Mouse (Mus musculus): ENCODE measurements at regions not wholly inside any gene's neighbourhood (a gene's known extent, or its start where the extent isn't known, plus 50 kb on each side); places are given as distances from the start of the nearest gene placed in this dataset.

DNA sequence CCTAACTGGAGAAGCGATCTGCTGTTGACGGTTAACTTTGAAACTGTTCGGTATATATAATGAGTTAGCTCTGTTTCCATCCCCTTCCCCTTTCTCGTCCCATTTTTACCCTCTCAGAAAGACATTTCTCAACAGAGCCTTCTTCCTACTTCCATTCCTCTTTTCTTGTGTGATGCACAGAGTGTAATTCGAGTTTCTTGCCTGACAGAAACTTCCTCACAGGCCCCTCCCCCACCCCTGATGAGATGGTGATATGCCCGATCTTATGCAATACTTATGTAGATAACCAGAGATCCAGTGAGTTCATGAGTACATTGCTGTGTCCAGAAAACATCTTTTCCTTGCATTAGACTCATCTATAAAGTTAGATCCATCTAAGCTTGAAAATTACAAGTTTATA is 114.2 kb downstream of the Avpr1a start:
- intact Hi-C loops (cut with DNase I): no loop called here
- DNase-seq: no peak

DNA sequence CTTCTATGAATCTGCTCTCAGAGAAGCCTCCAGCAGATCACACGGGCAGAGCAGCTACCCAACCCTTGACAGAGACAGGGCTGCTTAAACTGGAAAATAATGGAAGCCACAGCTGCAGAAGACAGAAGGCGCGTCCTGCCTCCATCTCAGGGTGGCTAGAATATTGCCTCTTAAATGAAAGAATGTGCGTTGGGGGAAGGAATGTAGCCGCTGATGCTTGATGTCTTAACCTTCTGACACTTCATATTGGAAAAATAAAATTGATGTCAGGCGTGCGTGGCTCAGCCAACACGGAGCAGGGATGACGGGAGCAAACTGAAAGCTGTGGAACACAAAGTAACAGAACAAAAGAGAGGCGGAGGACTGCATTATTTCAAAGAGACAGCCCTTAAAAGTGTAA is 114.6 kb upstream of the Ppm1h start:
- intact Hi-C loops (cut with DNase I): no loop called here
- DNase-seq: no peak

DNA sequence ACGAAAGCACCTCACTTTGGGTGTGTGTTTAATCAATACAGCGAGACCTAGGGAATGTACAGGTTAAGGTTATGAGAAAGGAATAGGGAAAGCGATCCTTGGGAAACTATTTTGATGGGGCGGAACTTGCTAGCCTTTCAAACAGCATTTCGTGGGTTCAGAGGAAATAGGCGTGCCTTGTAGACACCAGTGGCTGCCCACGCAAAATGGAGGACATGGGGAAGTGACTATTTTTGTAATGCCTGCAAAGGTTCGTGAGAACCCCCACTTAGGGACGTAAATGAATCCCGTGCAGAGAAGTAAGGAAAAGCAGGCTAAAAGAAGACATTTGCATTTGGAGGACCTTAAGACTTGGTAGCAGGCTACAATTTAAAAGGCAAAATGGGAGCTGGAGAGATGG is 114.1 kb upstream of the Ppm1h start:
- intact Hi-C loops (cut with DNase I): no loop called here
- no peak for DNase-seq

GRCm38 (mm10) chr10:122566601-122567000 is 112.0 kb upstream of the Ppm1h start:
- intact Hi-C loops (cut with DNase I): no loop called here
- DNase-seq: no peak

DNA sequence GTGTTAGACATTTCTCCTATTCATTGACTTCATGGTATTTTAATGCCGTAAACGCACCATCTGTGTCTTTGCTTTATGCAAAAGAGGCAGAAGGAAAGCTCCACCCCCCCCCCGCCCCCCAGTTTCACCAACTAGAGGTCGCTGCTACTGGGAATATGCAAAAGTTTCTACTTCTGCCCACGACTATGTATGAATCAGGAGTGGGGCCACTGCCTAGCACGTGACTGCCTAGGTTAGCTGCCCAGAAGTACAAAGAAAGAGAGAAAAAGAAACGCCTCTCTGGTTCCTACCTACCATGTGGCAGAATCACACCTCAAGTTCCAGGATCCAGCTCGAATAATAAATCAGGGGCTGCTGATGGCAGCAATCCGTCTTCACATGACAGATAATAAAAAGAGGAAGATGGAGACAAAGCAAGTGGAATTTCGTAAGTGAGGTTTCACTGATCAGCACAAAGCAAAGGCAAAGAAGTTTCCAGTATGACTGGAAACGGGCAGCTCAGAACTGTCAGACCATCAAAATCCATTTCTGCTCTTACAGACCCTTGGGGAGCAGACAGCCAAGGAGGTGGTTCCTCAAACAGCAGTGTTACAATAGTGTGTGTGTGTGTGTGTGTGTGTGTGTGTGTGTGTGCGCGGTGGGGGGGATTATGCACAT is 108.9 kb upstream of the Ppm1h start:
- intact Hi-C loops (cut with DNase I): no loop called here
- DNase-seq: peak in 1 of 2 experiments; percentile 8

DNA sequence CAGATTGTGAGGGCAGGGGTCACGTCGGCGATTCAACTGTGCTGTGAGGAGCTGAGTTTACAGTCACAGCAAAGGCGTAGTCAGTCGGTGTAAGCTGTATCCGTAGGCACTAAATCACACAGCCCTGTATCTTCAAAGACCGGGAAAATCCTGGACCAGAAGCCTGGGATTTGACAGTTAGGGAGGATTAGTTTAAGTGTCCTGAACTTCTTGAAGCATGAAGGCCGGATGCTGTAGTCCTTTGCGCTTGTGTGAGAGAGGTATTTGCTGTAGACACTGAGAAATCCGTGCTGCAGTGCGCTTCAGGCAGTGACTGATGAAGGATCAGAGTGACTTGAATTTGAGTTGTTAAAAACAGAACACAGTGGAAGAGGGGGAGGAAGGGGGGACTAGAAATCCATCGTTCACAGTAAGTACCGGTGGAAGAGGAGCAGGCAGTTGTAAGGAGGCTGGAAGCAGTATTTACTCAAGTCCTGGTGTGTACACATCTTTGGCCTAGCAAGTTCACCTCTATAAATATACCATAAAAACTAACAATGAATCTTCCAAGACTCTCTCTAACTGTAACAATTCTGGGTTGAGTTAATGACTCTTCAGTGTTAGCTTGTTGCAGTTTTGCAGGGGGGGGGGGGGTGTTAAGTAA is 107.5 kb upstream of the Ppm1h start:
- intact Hi-C loops (cut with DNase I): no loop called here
- no peak for DNase-seq

DNA sequence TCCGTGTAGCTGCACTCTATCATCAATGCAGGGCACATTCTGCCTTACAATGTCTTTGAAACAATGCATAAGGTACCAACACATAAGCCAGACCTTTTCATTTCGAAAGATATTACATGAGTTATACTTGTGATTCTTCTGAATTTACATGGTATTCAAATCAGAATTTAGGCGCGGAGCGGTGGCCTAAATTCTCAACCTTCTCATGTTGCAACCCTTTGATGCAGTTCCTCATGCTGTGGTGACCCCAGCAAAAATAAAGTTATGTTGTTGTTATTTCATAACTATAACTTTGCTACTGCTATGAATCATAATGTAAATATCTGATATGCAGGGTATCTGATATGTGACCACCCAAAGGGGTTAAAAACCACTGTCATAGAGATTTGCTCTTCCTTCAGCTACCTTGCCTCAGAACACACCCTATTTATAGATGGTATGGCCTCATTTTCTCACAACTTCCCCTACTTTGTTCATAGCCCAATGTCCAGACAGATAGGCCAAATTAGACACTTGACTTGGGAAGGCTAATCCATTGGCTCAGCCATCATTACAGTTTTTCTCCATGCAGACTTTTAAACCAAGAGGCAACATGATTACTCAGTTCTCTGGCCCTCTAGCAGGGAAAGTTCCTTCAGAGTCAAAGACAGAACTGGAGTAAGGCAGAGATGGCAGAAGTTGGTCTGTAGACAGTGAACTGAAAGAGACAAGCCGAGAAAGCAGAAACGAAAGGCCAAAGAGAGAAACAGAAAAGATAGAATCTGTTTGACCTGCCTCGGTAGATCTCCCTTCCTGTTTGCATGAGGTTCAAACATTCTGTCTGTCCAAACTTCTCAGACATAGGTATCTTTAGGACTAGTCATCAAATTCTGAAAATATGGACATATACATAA is 102.1 kb upstream of the Ppm1h start:
- intact Hi-C loops (cut with DNase I): no loop called here
- no peak for DNase-seq

GRCm38 (mm10) chr10:122578209-122579001 is 100.2 kb upstream of the Ppm1h start:
- intact Hi-C loops (cut with DNase I): no loop called here
- no peak for DNase-seq

GRCm38 (mm10) chr10:122581096-122581495 is 97.5 kb upstream of the Ppm1h start:
- intact Hi-C loops (cut with DNase I): no loop called here
- DNase-seq: no peak

GRCm38 (mm10) chr10:122587541-122587940 is 91.0 kb upstream of the Ppm1h start:
- no peak for DNase-seq
- intact Hi-C loops (cut with DNase I): no loop called here

GRCm38 (mm10) chr10:122599511-122599910 is 79.1 kb upstream of the Ppm1h start:
- intact Hi-C loops (cut with DNase I): no loop called here
- DNase-seq: no peak

DNA sequence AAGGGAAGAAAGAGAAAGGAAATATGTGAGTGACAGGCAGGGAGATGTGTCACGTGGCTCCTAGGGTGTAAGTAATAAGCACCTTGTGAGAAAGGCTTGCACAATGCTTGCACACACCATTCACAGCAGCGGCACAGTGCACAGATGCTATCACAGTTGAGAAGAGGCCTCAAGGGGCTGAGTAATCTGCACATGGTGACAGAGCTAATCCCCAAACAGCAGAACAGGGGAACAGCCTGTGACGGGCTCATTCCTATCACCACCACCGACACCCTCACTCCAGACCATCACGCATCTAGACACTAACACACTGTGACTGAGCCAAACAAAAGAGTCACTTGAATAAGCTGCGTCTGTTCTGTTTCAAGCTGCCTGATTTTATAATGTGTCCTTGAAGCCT is 76.2 kb upstream of the Ppm1h start:
- no peak for DNase-seq
- intact Hi-C loops (cut with DNase I): no loop called here

GRCm38 (mm10) chr10:122603960-122604359 is 74.6 kb upstream of the Ppm1h start:
- intact Hi-C loops (cut with DNase I): no loop called here

GRCm38 (mm10) chr10:122613281-122613680 is 65.3 kb upstream of the Ppm1h start:
- DNase-seq: no peak
- intact Hi-C loops (cut with DNase I): no loop called here

More at GRCm38 (mm10) chr10:122603960-122604359, 74.6 kb upstream of the Ppm1h start:
- DNase-seq: no peak

GRCm38 (mm10) chr10:122613891-122614290 is 64.7 kb upstream of the Ppm1h start:
- intact Hi-C loops (cut with DNase I): no loop called here
- DNase-seq: no peak

DNA sequence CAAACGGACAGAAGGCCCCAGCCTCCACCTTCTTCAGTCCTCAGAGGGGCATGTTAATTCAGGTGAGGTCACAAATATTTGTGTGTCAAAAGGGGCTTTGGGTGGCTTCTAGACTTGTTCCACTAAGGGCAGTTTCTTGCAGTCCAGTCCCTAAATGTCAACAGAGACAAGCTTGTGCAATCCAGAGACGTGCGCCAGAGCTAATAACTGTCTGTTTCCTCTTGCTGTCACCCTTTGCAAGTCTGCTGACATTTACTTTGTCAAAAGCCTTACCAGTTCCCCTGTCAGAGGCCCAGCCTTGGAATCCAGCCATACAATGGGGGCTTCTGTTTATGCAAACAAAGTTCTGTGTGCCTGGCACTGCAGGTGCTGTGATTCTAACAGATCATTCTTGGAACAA is 63.8 kb upstream of the Ppm1h start:
- DNase-seq: peak in 1 of 2 experiments; percentile 2
- intact Hi-C loops (cut with DNase I): no loop called here

DNA sequence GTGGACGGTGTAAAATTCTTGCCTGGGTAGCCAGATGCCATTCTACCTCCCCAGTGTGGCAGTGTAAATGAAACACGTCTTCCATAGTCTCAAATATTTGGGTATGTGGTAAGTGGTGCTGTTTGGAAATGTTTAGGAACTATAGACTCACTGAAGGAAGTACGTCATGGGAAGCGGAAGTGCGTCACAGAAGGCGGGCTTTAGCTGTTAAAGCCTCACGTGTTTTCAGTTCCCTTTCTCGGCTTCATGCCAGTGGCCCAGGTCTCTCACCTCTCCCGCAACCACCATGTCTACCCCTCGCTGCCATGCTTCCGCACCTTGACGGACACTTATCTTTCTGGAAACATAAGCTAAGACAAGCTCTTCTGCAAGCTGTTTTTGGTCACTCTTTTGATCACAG is 62.9 kb upstream of the Ppm1h start:
- no peak for DNase-seq
- intact Hi-C loops (cut with DNase I): no loop called here

- intact Hi-C loops (cut with DNase I): no loop called here
- DNase-seq: no peak
Observed at GRCm38 (mm10) chr10:122616385-122616784, 62.2 kb upstream of the Ppm1h start.

DNA sequence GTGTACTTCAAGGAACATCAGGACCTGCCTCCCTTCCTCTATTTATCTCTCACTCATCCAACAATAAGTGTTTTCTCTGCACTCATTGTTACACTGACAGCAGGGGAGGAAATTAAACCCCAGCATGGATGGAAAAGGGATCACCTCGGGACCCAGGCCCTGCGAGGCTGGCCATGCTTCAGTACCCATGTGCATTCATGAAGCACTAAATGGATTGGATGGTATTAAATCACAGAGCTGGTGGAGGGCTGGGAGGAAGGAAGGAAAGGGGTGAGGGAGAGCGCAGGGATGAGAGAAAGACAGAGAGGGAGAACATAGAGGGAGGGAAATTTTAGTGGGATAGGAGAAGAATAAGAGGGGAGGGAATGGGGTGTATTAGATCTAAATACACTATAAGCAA is 59.7 kb upstream of the Ppm1h start:
- DNase-seq: no peak
- intact Hi-C loops (cut with DNase I): no loop called here

GRCm38 (mm10) chr10:122619406-122620116 is 59.0 kb upstream of the Ppm1h start:
- no peak for DNase-seq
- intact Hi-C loops (cut with DNase I): no loop called here

Measured in heart, postnatal 36 days (tissue).